Mouse (Mus musculus) frontal cortex, postnatal 25 days (tissue): ENCODE data around the gene Ift20.

ENCODE experiments used
- DNase-seq, 2 experiments: peaks; one replicate each; pipeline ENCODE4 v3.0.0; 2022; ENCODE audit warnings: low spot score in 2 of 2

Ift20 gene

DNA sequence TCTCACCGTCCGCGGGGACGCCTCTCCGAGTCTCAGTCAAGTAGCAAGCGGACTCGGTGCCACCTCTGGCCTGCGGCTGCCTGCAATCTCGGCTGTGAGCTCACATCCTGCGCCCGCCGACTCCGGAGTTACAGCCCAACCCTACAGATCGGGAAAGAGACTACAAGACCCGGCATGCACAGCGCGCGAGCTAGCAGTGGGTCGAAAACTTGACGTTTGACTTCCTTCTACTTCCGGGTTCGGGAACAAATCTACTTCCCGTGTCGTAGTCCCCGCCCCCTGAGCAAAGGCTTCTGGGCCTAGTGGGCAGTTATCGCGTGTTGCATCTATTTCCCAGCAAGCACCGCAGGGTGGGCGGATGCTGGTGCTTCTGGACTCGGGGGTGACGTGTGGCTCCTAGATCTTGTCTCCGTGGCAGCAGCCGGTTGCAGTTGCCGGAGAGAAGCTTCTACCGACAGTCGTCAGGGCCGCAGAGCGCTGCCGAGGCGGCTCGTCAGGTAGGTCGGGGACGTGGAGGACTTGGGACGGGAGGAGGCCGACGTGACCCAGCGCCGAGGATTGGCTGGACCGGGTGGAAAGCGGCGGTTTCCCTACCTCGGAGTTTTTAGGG lies at the start of gene Ift20, which contains the start of gene Tnfaip1:
Ift20 (plus strand) TSS at position 282 of the 610 bp plus-strand sequence.
Tnfaip1 (minus strand) TSS at position 253 of the 610 bp plus-strand sequence.
- DNase-seq: peak; percentile 92 to 93

DNA sequence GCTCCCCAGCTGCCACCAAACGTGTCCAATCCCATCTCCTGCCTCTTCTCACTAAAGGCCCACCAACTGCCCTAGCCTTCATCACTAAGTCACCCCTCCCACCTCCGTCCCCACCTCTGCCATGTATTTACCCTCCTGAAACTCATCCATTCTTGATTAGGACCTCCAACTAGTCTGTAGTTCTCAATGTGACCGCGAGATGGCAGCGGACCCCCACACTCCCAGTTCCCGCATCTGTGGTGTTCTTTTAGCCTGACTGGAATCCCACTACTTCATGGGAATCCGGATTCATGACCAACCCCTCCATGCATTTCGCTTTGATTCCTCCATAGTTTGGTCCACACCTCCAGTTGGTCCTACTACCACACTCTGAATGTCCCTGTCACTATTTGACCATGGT lies 48.0 kb upstream of the Ift20 start:
- peak; percentile 70 to 74 for DNase-seq

- peak; percentile 22 to 31 for DNase-seq
These were observed 45.4 kb upstream of the Ift20 start for GRCm38 (mm10) chr11:78490781-78491241.

- no peak for DNase-seq
These were observed 40.3 kb upstream of the Ift20 start for GRCm38 (mm10) chr11:78495904-78496303.

GRCm38 (mm10) chr11:78497071-78497541 lies 39.1 kb upstream of the Ift20 start:
- DNase-seq: peak in 1 of 2 experiments; percentile 26

DNA sequence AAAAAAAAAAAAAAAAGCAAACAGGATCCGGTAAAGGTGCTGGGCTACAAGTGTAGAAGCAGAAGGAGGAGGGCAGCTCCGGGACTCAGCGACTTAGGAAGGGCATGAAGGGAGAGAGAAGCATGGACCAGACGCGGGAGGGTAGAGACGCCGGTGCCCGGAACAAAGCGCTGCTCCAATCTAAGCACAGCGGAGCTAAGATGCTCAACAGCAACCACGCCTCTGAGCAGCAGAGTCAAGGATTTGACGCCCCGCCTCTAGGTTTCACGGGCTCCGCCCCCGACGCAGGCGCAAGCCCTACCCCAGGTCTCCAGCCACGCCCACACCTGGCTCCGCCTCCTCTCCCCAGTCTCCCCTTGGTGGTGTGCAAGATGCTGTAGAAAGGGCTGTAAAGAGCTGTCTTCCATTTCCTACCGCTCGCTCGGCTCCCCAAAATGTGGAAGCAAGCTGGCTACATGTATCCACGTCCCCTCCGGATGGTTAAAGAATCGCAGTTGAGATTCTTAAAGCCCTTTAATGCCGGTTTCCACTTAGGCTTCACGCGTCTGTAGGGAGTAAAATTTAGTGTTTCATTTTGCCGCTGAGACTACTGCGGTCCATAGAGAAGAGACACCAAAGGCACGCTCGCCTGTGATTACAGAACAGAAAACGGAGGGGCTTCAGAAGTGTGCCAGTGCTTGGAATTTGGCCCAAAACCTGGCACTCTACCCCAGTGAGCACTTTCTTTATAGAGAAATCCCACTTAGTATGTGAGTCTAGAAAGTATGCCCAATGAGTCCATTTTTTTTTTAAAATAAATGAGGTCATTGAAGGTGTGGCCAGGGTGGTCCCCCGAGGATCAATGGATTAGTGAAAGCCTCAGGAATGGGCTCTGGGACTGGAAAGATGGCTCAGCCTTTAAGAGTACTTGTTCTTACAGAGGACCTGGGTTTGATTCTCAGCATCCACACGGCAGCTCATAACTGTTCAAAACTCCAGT lies 38.3 kb upstream of the Ift20 start, which contains the start of gene Sarm1:
Sarm1 (minus strand) TSS at position 211 of the 979 bp plus-strand sequence.
- DNase-seq: peak; percentile 86 to 87

DNA sequence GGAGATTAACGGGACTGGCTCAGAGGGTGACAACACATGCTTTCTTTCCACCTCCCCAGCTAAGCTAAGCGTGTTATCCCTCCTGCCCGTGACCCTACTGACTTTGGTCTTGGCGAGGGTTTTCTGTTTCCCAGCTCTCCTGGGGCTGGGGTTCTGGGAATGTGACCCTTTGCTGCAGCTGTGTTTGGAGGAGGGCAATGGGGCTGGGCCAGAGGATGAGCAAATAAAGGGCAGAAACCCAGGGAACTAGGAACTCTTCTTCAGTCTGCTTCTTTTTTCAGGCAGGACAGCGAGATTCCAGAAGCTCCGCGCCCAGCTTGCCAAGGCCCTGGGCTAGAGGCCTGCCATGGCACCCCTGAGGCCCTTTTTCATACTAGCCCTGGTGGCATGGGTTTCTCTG lies 37.2 kb upstream of the Ift20 start, which contains the start of gene Vtn:
Vtn (plus strand) TSS at position 88 of the 400 bp plus-strand sequence.
- no peak for DNase-seq

DNA sequence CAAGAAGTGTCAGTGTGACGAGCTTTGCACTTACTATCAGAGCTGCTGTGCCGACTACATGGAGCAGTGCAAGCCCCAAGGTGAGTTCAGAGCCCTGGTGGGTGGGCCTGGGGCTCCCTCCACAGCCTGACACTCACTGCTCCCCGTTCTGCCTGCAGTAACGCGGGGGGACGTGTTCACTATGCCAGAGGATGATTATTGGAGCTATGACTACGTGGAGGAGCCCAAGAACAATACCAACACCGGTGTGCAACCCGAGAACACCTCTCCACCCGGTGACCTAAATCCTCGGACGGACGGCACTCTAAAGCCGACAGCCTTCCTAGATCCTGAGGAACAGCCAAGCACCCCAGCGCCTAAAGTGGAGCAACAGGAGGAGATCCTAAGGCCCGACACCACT lies 36.6 kb upstream of the Ift20 start:
- DNase-seq: no peak

DNA sequence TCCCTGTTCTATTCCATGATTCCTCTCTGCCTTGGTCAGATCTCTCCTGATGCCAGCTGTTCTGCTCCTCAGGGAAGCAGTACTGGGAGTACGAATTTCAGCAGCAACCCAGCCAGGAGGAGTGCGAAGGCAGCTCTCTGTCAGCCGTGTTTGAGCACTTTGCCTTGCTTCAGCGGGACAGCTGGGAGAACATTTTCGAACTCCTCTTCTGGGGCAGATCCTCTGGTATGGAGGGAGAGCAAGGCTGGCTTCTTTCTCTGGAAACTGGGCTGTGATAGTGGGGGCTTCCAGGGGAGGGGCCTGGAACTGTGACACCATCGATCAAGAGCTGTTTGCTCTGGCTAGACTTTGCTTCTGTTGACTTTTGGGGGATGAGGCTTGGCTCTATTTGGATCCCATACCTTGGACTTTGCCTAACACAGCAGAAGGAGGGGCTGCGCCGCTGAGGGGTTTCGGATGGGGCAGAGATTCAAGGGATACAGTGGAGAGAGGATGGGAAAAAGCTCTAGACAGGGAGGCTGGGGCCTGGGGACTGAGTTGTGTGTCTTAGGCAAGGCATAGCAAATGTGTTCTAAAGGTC lies 35.4 kb upstream of the Ift20 start:
- no peak for DNase-seq

- DNase-seq: no peak
These were observed 34.6 kb upstream of the Ift20 start for GRCm38 (mm10) chr11:78501529-78501928.

GRCm38 (mm10) chr11:78502909-78503650 lies 33.1 kb upstream of the Ift20 start, which contains the start of gene Sebox:
TSS of gene Sebox (plus strand) at chr11:78503447.
- DNase-seq: no peak

DNA sequence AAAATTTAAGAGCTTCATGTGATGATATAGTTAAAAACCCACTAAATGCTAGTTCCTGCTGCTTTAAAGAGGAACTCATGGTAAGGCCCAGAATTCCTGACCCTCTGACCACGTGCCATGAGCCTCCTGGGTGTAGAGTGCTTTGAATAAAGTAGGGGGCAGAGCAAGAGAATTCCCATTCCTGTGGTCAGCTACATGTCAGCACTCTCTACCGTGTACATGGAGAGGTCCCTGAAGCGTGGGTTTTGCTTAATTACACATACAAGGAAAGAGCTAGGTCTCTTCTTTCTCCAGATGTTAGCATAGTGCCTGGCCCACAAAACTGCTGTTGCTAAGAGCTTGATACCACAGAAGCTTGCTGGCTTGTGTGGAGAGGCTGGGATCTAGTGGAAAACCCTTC lies 30.7 kb upstream of the Ift20 start:
- no peak for DNase-seq

- DNase-seq: no peak
These were observed 27.0 kb upstream of the Ift20 start for GRCm38 (mm10) chr11:78509148-78509547.

DNA sequence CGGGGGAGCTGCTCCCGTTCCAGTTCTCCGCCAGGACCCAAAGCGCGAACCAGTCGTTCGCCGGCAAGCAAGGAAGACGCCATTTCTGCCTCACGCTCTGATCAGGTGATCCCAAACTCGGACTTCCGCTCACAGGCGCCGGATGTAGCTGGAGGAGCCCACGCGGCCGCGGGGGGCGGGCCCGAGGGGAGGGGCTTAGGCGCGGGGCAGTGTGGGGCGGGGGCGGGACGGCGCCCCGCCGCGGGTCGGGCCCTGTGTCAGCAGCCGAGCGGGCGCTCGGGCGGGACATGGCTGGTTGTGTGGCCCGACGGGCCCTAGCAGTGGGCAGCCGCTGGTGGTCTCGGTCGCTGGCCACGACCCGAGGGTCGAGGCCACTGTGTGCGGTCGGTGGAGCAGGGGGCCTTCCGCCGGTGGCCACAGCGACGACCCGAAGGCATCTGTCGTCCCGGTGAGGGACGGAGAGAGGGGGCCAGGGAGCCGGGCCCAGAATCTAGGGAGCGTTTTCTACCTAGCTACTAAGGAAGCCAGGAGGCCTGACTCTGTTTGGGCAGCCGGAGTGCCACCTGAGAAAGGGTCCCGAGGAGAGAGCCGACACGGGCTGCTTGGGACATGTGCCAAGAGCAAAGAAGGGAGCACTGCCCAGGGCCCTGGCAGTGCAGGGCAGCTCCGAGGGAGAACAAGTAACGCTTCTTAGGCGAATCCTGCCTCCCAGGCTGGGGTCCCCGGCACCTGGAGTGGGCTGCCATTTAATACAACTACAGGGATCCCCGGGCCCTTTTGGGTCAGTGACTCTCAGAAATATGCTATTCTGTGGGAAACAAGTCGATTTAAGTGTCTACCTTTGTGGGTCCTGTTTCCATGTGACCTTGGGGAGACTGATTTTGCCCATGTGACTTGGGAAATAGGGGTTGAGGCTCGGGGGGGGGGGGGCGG lies 23.9 kb upstream of the Ift20 start, which contains the start of the genes Tmem199 and Poldip2:
Tmem199 (minus strand) TSS at position 148 of the 933 bp plus-strand sequence.
Poldip2 (plus strand) TSS at position 169 of the 933 bp plus-strand sequence.
- peak; percentile 65 to 76 for DNase-seq

GRCm38 (mm10) chr11:78513106-78513790 lies 22.9 kb upstream of the Ift20 start:
- DNase-seq: no peak

DNA sequence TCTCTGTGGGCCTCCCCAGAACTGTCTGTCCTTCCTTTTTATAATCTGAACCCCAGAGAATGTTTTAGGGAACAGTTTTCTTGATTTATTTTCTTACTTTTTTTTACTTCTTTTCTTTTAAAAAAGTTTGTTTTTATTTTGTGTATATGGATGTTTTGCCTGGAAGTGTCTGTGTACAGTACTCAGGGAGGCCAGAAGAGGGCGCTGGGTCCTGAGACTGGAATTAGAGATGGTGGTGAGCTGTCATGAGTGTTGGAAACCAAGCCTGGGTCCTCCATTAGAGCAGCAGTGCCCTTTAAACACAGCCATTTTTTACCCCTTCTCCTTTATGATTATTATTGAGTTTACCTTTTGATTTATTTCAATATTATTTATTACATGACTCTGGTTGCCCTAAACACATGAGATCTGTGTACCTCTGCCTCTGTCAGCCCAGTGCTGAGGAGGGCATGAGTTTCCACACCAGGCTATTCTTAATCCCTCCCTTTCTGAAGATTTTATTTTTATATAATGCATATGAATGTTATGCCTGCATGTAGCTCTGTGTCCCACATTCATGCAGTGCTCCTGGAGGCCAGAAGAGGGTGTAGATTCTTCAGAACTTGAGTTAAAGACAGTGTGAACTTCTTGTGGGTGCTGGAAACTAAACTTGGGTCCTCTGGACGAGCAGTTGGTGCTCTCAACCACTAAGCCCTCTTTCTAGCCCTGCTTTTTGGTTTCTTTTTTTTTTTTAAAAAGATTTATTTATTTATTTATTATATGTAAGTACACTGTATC lies 20.4 kb upstream of the Ift20 start:
- no peak for DNase-seq

GRCm38 (mm10) chr11:78518931-78519330 lies 17.2 kb upstream of the Ift20 start:
- no peak for DNase-seq

DNA sequence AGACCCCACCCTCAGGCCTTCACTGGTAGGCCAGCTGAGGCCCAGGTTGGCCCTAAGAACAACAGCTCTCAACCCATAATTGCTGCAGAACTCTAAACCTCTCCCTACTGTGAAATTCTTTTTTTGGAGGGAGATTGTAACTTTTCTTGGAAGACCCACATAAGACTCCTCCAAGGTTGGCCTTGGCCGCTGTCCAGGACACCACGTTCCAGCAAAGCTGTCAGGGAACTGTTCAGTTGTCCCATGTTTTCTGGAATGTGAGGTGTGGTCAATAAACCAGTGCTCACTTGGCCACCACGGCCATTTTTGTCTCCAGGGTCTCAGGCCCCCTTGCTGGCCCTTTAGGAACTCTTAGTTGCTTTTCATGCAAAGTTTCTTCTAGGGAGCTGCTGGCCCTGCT lies 14.3 kb upstream of the Ift20 start:
- DNase-seq: no peak
